Mouse (Mus musculus): ENCODE measurements around the gene Olfr1417.
"Not testable (repeated sequence)": the region's sequence is repeated elsewhere in the genome, so short reads cannot be mapped to it uniquely, and the experiment has no call there.

GRCm38 (mm10) chr19:11878404-11878803 is 39.4 kb upstream of the Olfr1417 start:
- not testable (repeated sequence) for TF ChIP-seq CTCF (conservative IDR thresholded peaks at IDR 0.05; ENCODE audit: insufficient read depth, insufficient read length, low read depth, low read length); POLR2A (IDR thresholded peaks at IDR 0.05; ENCODE audit: low read depth, low read length)

All from kidney, adult 2 months (tissue).